Mouse (Mus musculus): ENCODE measurements at regions not wholly inside any gene's neighbourhood (a gene's known extent, or its start where the extent isn't known, plus 50 kb on each side); places are given as distances from the start of the nearest gene placed in this dataset.

DNA sequence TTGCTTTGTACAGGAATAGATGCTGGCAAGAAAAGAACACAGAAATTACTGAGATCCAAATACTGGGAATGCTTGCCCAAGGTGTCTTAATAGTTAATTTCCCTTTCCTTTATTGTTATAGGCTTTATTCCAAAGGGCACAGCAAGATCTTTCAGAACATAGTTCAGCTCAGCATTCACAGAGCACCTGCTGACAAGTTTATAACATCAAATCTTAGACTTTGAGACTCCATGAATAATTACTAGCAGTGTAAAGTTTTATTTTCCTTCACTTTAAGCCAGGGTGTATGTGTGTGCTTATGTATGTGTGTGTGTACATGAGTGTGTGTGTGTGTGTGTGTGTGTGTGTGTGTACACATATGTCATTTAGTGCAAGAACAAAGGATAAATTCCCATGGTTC is 999.8 kb upstream of the Crim1 start:
- intact Hi-C loops (cut with DNase I), result no loop called here
- no peak for DNase-seq

DNA sequence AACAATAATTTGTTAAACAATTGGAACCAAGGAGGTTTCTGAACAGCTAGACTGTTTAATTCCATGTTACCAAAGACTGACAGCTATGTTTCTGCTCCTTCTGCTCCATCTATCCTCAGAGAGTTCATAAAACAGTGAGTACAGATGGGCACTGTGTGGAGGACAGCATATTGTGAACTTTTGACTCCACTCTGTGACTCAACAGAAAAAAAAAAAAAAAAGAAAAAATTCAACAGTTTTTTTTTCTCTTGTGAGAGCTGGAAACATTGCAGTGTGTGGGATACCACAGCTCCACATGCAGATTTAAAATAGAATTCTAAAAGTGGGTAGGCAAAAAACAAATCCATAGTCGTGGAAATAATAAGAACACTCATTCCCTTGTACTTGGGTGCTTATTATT is 999.4 kb upstream of the Crim1 start:
- intact Hi-C loops (cut with DNase I), result no loop called here
- no peak for DNase-seq

DNA sequence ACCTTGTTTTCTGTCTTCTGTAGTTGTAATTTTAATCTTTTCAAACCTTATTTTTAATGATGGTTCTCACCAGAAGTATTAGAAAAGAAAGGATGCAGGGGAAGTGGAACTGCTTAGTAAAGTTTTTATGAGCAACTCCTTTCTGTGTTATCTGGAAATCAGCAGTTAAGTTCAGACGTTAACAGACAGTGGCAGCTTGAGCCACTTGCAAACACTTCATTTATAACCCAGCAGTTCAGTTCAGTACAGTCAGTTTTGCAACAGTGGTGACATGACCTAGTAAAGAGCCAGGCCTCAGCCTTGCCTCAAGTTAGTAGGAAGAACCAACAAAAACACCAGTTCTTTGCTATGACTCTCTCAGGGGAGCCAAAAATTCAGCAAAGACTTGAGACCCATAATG is 989.1 kb upstream of the Crim1 start:
- no peak for DNase-seq
- intact Hi-C loops (cut with DNase I), result no loop called here

DNA sequence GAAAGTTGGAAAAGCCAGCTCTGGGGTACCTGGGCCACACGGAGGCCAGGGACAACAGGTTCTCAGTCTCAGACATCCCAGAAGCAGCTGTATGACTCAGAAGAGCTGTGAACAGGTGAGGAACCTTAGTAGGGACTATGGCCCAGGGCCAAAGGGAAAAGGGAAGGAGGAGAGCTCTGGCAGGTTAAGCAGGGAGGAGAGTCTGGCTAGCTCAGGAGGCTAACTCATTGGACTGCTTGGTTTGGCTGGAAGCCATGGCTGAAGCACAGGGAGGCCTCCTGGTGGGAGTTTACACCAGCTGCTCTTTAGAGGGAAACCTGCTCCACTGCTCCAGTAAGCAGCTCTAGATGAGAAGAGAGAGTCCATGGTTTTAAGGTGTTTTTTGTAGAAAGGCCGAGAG is 955.0 kb upstream of the Crim1 start:
- intact Hi-C loops (cut with DNase I), result no loop called here
- peak; percentile 54 for DNase-seq
